Mouse (Mus musculus): ENCODE results near the gene Tpgs1.
A peak's percentile ranks its signal among the peaks of the same experiment; 100 is the strongest.

Tpgs1 gene

GRCm38 (mm10) chr10:79712499-79713126, 43.4 kb downstream of the Tpgs1 start:
- DNase-seq (ENCODE audit: low spot score) = peak; percentile 69

- DNase-seq (ENCODE audit: low spot score) = no peak
Measured at GRCm38 (mm10) chr10:79713163-79713562, 44.0 kb downstream of the Tpgs1 start.

- no peak for DNase-seq (ENCODE audit: low spot score)
Measured at GRCm38 (mm10) chr10:79714996-79715395, 45.8 kb downstream of the Tpgs1 start.

- DNase-seq (ENCODE audit: low spot score) = no peak
Measured at GRCm38 (mm10) chr10:79716254-79716987, 47.3 kb downstream of the Tpgs1 start, which contains the start of gene Hcn2. Hcn2 (plus strand) TSS chr10:79716634.

- DNase-seq (ENCODE audit: low spot score) = peak; percentile 14
Measured at GRCm38 (mm10) chr10:79716988-79717355, 47.8 kb downstream of the Tpgs1 start.

- no peak for DNase-seq (ENCODE audit: low spot score)
Measured at GRCm38 (mm10) chr10:79717640-79718357, 48.6 kb downstream of the Tpgs1 start.

- DNase-seq (ENCODE audit: low spot score) = no peak
Measured at GRCm38 (mm10) chr10:79721089-79721488, 51.9 kb downstream of the Tpgs1 start.

GRCm38 (mm10) chr10:79723047-79723446, 53.9 kb downstream of the Tpgs1 start:
- no peak for DNase-seq (ENCODE audit: low spot score)

GRCm38 (mm10) chr10:79723692-79724091, 54.5 kb downstream of the Tpgs1 start:
- DNase-seq (ENCODE audit: low spot score) = no peak

All from T-cell, adult 2 months (primary cell).